Mouse (Mus musculus): ENCODE data around the gene Pxylp1. TPM values are rescaled to one million over a fixed set of nuclear protein-coding genes. Genes with fewer than 3 reads are reported as not detected.

Gene Pxylp1
- total and polyA plus RNA-seq, 2 experiments: 5.5 to 7.2 TPM

DNA sequence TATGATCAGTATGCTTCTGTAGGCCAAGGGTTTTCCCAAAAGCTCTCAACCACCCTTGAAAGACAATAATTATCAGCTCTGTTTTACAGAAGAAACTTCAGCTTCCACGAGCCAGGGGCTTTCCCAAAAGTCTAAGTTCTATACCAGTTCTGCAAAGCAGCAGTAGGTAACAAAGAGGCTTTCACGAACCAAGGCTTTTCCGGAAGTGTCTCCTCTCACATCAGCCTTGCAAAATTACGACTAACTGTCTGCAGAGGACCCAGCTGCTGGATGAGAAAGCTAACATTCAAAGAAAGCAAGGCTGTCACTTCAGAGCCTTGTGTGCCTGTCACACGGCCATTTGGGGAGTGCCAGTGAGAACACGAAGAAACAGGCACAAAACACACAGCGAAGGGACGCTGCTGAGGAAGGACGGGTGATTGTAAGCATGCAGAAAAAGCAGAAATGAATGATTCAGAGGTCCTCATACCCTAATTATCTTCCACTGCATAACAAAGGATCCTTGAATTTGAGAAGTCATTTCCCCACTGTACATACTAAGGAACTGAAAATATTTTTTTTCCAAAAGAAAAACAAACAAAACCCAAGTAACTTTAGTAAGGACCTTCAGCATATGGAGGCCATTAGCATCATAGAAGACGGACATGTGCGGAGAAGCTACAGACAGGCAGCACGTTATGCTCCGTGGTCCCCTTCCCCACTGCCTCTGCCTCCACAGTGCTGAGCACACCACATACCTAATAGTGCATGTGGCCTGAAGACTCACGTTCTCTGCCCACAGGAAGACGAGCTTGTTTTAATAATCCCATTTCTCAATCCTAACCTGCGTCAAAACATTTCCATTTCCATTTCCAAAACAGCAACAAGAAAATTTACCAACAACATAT is 38.9 kb downstream of the Pxylp1 start:
- H3K9ac ChIP-seq (ENCODE audit: low read depth, low read length): no peak overlapping the region
- peaks cover 5% of the 10 kb centered on the region; the same call in 1 of the 2 replicates for H3K4me1 ChIP-seq (ENCODE audit: control insufficient read depth, insufficient read depth, low read length)
- H3K36me3 ChIP-seq (ENCODE audit: control insufficient read depth, insufficient read depth, low read length): no peaks in the 10 kb centered on the region; the same call in none of the 2 replicates
- WGBS: 93% methylated on average over 16 of the region's 16 CpGs
- no peaks in the 10 kb centered on the region for H3K79me2 ChIP-seq (ENCODE audit: control insufficient read depth, insufficient read depth, low read length)
- no peaks in the 10 kb centered on the region for H3K27me3 ChIP-seq (ENCODE audit: control insufficient read depth, insufficient read depth, low read length)
- no peak overlapping the region for H3K4me3 ChIP-seq (ENCODE audit: insufficient read depth, low read depth, low read length)
- TF ChIP-seq POLR2A (IDR thresholded peaks at IDR 0.05; ENCODE audit: extremely low read depth, insufficient read depth, low read length) (no peak), CTCF (IDR thresholded peaks at IDR 0.05; ENCODE audit: low read depth, low read length) (no peak)
- no peak for DNase-seq (ENCODE audit: extremely low read depth, low read depth, low spot score)
- H3K27ac ChIP-seq (replicated peaks; ENCODE audit: insufficient read depth, low read depth, low read length): no peak overlapping the region

DNA sequence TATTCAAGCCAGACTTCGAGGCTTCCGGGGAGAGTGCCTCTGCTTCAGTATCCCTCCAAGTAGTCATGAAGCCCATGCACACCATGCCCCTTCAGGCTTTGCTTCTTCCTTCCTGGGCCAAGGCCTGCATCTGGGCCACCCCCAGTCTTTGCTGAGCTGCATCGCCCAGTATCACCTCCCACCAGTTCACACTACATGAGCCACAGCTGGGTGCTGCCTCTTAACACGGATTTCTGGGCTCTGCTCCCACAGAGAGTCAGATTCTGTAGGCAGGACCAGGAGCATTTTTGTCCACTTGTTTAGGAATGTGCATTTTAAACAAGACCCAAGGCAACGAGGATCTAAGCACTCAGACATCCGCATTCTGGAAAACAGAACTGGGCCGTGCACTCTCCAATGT is 40.8 kb downstream of the Pxylp1 start:
- no peaks in the 10 kb centered on the region for H3K79me2 ChIP-seq (ENCODE audit: control insufficient read depth, insufficient read depth, low read length)
- H3K27ac ChIP-seq (replicated peaks; ENCODE audit: insufficient read depth, low read depth, low read length): no peak overlapping the region
- peaks cover 5% of the 10 kb centered on the region; the same call in 1 of the 2 replicates for H3K4me1 ChIP-seq (ENCODE audit: control insufficient read depth, insufficient read depth, low read length)
- H3K27me3 ChIP-seq (ENCODE audit: control insufficient read depth, insufficient read depth, low read length): no peaks in the 10 kb centered on the region
- no peak for TF ChIP-seq POLR2A (IDR thresholded peaks at IDR 0.05; ENCODE audit: extremely low read depth, insufficient read depth, low read length)
- no peak for TF ChIP-seq CTCF (IDR thresholded peaks at IDR 0.05; ENCODE audit: low read depth, low read length)
- H3K36me3 ChIP-seq (ENCODE audit: control insufficient read depth, insufficient read depth, low read length): no peaks in the 10 kb centered on the region; the same call in none of the 2 replicates
- no peak overlapping the region for H3K9ac ChIP-seq (ENCODE audit: low read depth, low read length)
- no peak overlapping the region for H3K4me3 ChIP-seq (ENCODE audit: insufficient read depth, low read depth, low read length)
- 57% methylated on average over 7 of the region's 7 CpGs for WGBS
- no peak for DNase-seq (ENCODE audit: extremely low read depth, low read depth, low spot score)

GRCm38 (mm10) chr9:96851036-96851435 is 41.4 kb downstream of the Pxylp1 start:
- Histone ChIP-seq H3K27ac (replicated peaks; ENCODE audit: insufficient read depth, low read depth, low read length) (no peak overlapping the region), H3K4me3 (ENCODE audit: insufficient read depth, low read depth, low read length) (no peak overlapping the region), H3K36me3 (ENCODE audit: control insufficient read depth, insufficient read depth, low read length) (no peaks in the 10 kb centered on the region; the same call in none of the 2 replicates), H3K9ac (ENCODE audit: low read depth, low read length) (no peak overlapping the region), H3K79me2 (ENCODE audit: control insufficient read depth, insufficient read depth, low read length) (no peaks in the 10 kb centered on the region), H3K27me3 (ENCODE audit: control insufficient read depth, insufficient read depth, low read length) (no peaks in the 10 kb centered on the region), H3K4me1 (ENCODE audit: control insufficient read depth, insufficient read depth, low read length) (peaks cover 5% of the 10 kb centered on the region; the same call in 1 of the 2 replicates)
- DNase-seq (ENCODE audit: extremely low read depth, low read depth, low spot score): peak; percentile 72
- 33% methylated on average over 7 of the region's 7 CpGs for WGBS
- TF ChIP-seq CTCF (IDR thresholded peaks at IDR 0.05; ENCODE audit: low read depth, low read length) (no peak), POLR2A (IDR thresholded peaks at IDR 0.05; ENCODE audit: extremely low read depth, insufficient read depth, low read length) (no peak)

DNA sequence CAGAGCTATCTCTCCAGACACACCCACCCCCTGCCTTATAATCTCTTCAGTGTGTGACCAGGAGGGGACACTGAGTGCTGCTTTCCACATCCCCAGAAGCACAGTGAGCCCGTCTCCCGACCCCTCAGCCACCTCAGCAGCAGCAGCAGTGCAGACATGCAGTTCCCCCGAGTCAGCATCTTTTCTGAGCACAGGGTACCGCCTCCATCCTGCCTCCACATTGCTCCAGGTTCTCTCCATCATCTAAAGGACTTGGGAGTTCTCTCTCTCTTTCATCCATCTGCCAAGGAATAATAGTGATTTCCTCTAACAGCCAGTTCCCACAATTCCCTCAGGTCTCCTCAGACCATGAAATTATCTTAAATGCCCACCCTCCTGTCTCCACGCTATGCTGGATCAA is 43.5 kb downstream of the Pxylp1 start:
- TF ChIP-seq CTCF (IDR thresholded peaks at IDR 0.05; ENCODE audit: low read depth, low read length): no peak
- peaks cover 5% of the 10 kb centered on the region; the same call in 1 of the 2 replicates for H3K4me1 ChIP-seq (ENCODE audit: control insufficient read depth, insufficient read depth, low read length)
- no peaks in the 10 kb centered on the region for H3K79me2 ChIP-seq (ENCODE audit: control insufficient read depth, insufficient read depth, low read length)
- no peak overlapping the region for H3K4me3 ChIP-seq (ENCODE audit: insufficient read depth, low read depth, low read length)
- no peak for DNase-seq (ENCODE audit: extremely low read depth, low read depth, low spot score)
- 74% methylated on average over 5 of the region's 5 CpGs for WGBS
- H3K27me3 ChIP-seq (ENCODE audit: control insufficient read depth, insufficient read depth, low read length): no peaks in the 10 kb centered on the region
- no peak overlapping the region for H3K27ac ChIP-seq (replicated peaks; ENCODE audit: insufficient read depth, low read depth, low read length)
- no peak overlapping the region for H3K9ac ChIP-seq (ENCODE audit: low read depth, low read length)
- H3K36me3 ChIP-seq (ENCODE audit: control insufficient read depth, insufficient read depth, low read length): no peaks in the 10 kb centered on the region

GRCm38 (mm10) chr9:96846361-96846760 is 46.1 kb downstream of the Pxylp1 start:
- H3K27ac ChIP-seq (replicated peaks; ENCODE audit: insufficient read depth, low read depth, low read length): no peak overlapping the region
- H3K9ac ChIP-seq (ENCODE audit: low read depth, low read length): no peak overlapping the region
- DNase-seq (ENCODE audit: extremely low read depth, low read depth, low spot score): no peak
- TF ChIP-seq CTCF (IDR thresholded peaks at IDR 0.05; ENCODE audit: low read depth, low read length) (no peak), POLR2A (IDR thresholded peaks at IDR 0.05; ENCODE audit: extremely low read depth, insufficient read depth, low read length) (no peak)
- H3K27me3 ChIP-seq (ENCODE audit: control insufficient read depth, insufficient read depth, low read length): no peaks in the 10 kb centered on the region
- no peaks in the 10 kb centered on the region for H3K36me3 ChIP-seq (ENCODE audit: control insufficient read depth, insufficient read depth, low read length)
- WGBS: 91% methylated on average over 8 of the region's 8 CpGs
- H3K4me3 ChIP-seq (ENCODE audit: insufficient read depth, low read depth, low read length): no peak overlapping the region
- H3K4me1 ChIP-seq (ENCODE audit: control insufficient read depth, insufficient read depth, low read length): peaks cover 2% of the 10 kb centered on the region; the same call in 1 of the 2 replicates
- H3K79me2 ChIP-seq (ENCODE audit: control insufficient read depth, insufficient read depth, low read length): no peaks in the 10 kb centered on the region

- H3K4me1 ChIP-seq (ENCODE audit: control insufficient read depth, insufficient read depth, low read length): no peaks in the 10 kb centered on the region
- no peak overlapping the region for H3K4me3 ChIP-seq (ENCODE audit: insufficient read depth, low read depth, low read length)
- no peak overlapping the region for H3K9ac ChIP-seq (ENCODE audit: low read depth, low read length)
- TF ChIP-seq CTCF (IDR thresholded peaks at IDR 0.05; ENCODE audit: low read depth, low read length) (no peak), POLR2A (IDR thresholded peaks at IDR 0.05; ENCODE audit: extremely low read depth, insufficient read depth, low read length) (no peak)
- no peak for DNase-seq (ENCODE audit: extremely low read depth, low read depth, low spot score)
- no peaks in the 10 kb centered on the region for H3K27me3 ChIP-seq (ENCODE audit: control insufficient read depth, insufficient read depth, low read length)
- no peak overlapping the region for H3K27ac ChIP-seq (replicated peaks; ENCODE audit: insufficient read depth, low read depth, low read length)
- WGBS: 80% methylated on average over 3 of the region's 3 CpGs
- H3K79me2 ChIP-seq (ENCODE audit: control insufficient read depth, insufficient read depth, low read length): no peaks in the 10 kb centered on the region
- no peaks in the 10 kb centered on the region for H3K36me3 ChIP-seq (ENCODE audit: control insufficient read depth, insufficient read depth, low read length)
These were observed 47.7 kb downstream of the Pxylp1 start for GRCm38 (mm10) chr9:96844798-96845209.
